Mouse (Mus musculus) cortical plate, adult 2 months (tissue): ENCODE results near the gene Wipi1.

ENCODE experiments used
- CTCF ChIP-seq: fragments of 200-500 bp; IDR thresholded peaks from 2 replicates; pipeline ENCODE4 v1.5.1; 2011; ENCODE audit warnings: mild to moderate bottlenecking, control low read depth, low read length; ENCODE audit not compliant: insufficient read depth; ENCODE audit errors: extremely low read depth
- POLR2A ChIP-seq: fragments of 200-500 bp; IDR thresholded peaks from 2 replicates; pipeline ENCODE4 v1.6.1; 2011; ENCODE audit warnings: mild to moderate bottlenecking, low read length, control low read depth; ENCODE audit not compliant: insufficient read depth; ENCODE audit errors: extremely low read depth

DNA sequence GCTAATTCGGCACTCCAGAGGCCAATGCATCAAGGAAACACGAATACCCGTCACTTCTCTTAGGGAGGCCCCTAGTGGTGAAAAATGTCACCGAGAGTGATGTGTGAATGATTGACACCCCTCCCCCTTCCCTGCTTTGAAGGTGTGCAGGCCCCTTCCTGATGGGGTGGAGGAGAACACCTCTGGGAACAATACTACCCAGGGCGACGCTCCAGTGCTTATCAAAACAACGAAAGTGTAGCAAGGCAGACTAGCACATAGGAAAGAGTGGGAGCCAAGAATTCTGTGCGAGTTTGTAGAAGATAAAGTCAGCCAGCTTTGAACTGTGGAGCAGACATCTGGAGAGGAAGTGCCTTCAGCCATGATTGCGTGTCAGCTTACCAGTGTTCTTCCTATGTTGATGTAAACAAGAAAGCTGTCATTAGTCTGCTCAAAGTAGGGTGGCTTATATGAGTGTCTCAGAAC is 50.9 kb downstream of the Wipi1 start:
- TF ChIP-seq POLR2A (no peak), CTCF (peak; percentile 26)
